Comparison of ENCODE assay signal across 8 mouse cellular contexts in genomic region chr9:124281448-124281791, GRCm38 (mm10). TPM values are rescaled to one million over a fixed set of nuclear protein-coding genes. Genes with fewer than 3 reads are reported as not detected.
DNase-seq lines count a peak whose midpoint lies in the region; ATAC-seq and TF ChIP-seq lines count a peak whose summit lies in the region.

No protein-coding gene starts in this region.

- peak overlapping the region; percentile 35 for H3K9ac ChIP-seq in liver, adult 2 months (ENCODE audit: low read depth, low read length)
- H3K9ac ChIP-seq in neural tube, embryonic 13.5 days: peak overlapping the region; percentile 79

- H3K9me3 ChIP-seq in neural tube, embryonic 13.5 days: peaks cover 14% of the 10 kb centered on the region

- H3K36me3 ChIP-seq in liver, adult 2 months (ENCODE audit: control insufficient read depth, insufficient read depth, low read length): peaks cover 3% of the 10 kb centered on the region; the same call in 1 of the 2 replicates
- peaks cover 18% of the 10 kb centered on the region for H3K36me3 ChIP-seq in neural tube, embryonic 13.5 days

- no peak for TF ChIP-seq CTCF in liver, adult 2 months (IDR thresholded peaks at IDR 0.05; ENCODE audit: low read depth, low read length)
- no peak for TF ChIP-seq CTCF in brain, embryonic 14.5 days (IDR thresholded peaks at IDR 0.05; ENCODE audit: borderline replicate concordance, extremely low read depth, insufficient read depth, insufficient read length)

- 6% methylated on average over 1 of the region's 1 CpGs for WGBS in liver, adult 2 months
- 11% methylated on average over 1 of the region's 1 CpGs for WGBS in neural tube, embryonic 13.5 days

- H3K79me2 ChIP-seq in liver, adult 2 months (ENCODE audit: control insufficient read depth, insufficient read depth, low read length): peaks cover 22% of the 10 kb centered on the region; the same call in 1 of the 2 replicates

- H3K4me2 ChIP-seq in neural tube, embryonic 13.5 days: peak overlapping the region; percentile 81

- peaks cover 15% of the 10 kb centered on the region; the same call in 1 of the 2 replicates for H3K4me1 ChIP-seq in liver, adult 2 months (ENCODE audit: control insufficient read depth, insufficient read depth, low read length)
- peaks cover 20% of the 10 kb centered on the region for H3K4me1 ChIP-seq in neural tube, embryonic 13.5 days (replicated peaks)

- ATAC-seq in neural tube, embryonic 13.5 days (ENCODE audit: low read depth): no peak

- 0 out of 2 replicates have a peak overlapping the region, but pooled peaks have one; percentile 5 for H3K27ac ChIP-seq in liver, adult 2 months (replicated peaks; ENCODE audit: insufficient read depth, low read depth, low read length)
- peak overlapping the region; percentile 81 for H3K27ac ChIP-seq in neural tube, embryonic 13.5 days (replicated peaks)

- H3K27me3 ChIP-seq in liver, adult 2 months (ENCODE audit: control insufficient read depth, insufficient read depth, low read length): no peaks in the 10 kb centered on the region
- H3K27me3 ChIP-seq in neural tube, embryonic 13.5 days: no peaks in the 10 kb centered on the region

- intact Hi-C loops in left cerebral cortex, postnatal 36 days (cut with DNase I): loop anchor here (5.0 kb wide), 1 partner anchor 146 kb away; no protein-coding TSS in a partner anchor
- intact Hi-C loops in gastrocnemius, postnatal 14 days (cut with DNase I; ENCODE audit: low total_unique reads): no loop called here

- DNase-seq in liver, adult 2 months (ENCODE audit: extremely low read depth, low read depth, low spot score): peak; percentile 53
- DNase-seq in liver: no peak
- peak; percentile 44 for DNase-seq in brain, embryonic 14.5 days (ENCODE audit: low read depth)
- DNase-seq in induced T-regulatory cell, adult 2 months (ENCODE audit: low read depth): peak; percentile 55
- no peak for DNase-seq in cerebellum, postnatal 36 days
- DNase-seq in left cerebral cortex, postnatal 36 days (ENCODE audit: low spot score in 2 of 2): no peak
- no peak for DNase-seq in gastrocnemius, postnatal 14 days

- H3K4me3 ChIP-seq in liver, adult 2 months (ENCODE audit: insufficient read depth, low read depth, low read length): peak overlapping the region; percentile 72
- peak overlapping the region; percentile 71 for H3K4me3 ChIP-seq in neural tube, embryonic 13.5 days

- no peak for TF ChIP-seq POLR2A in liver, adult 2 months (IDR thresholded peaks at IDR 0.05; ENCODE audit: extremely low read depth, insufficient read depth, low read length)
- no peak for TF ChIP-seq POLR2A in brain, embryonic 14.5 days (IDR thresholded peaks at IDR 0.05; ENCODE audit: borderline replicate concordance, extremely low read depth, insufficient read depth, insufficient read length, poor library complexity, severe bottlenecking)

RNA-seq across cellular contexts. Expression of gene 2010315B03Rik, which starts 31.1 kb away (rescaled TPM):
- 23.2 and 27.5 TPM in 2 replicates for total RNA-seq in liver, adult 2 months (2014; rRNA removed)
- polyA plus RNA-seq in liver, adult 2 months (2012; rRNA removed): 3.6 and 4.2 TPM in 2 replicates
- 11.0 and 12.2 TPM in 2 replicates for polyA plus RNA-seq in brain, embryonic 14.5 days (2012; rRNA removed)
- 9.2 and 9.4 TPM in 2 replicates for polyA plus RNA-seq in neural tube, embryonic 13.5 days (2015; fragmentation: Nextera tagmentation; extraction: Ambion mirVana)
- 10 to 100 TPM; 17.0 to 23.6 TPM for total RNA-seq in left cerebral cortex, postnatal 36 days (2021)
- total RNA-seq in gastrocnemius, postnatal 14 days (2021): 10 to 100 TPM in 1 of 2 experiments, 1 to 10 TPM in 1; 9.0 to 11.1 TPM

Comparison
In these comparisons a context has a peak if more than half of its experiments do, and no peak if none do; other contexts are left out.
1. DNase-seq: peak in liver, adult 2 months (single experiment), brain, embryonic 14.5 days (single experiment) and induced T-regulatory cell, adult 2 months (single experiment); none in liver (single experiment), cerebellum, postnatal 36 days (0 of 2), left cerebral cortex, postnatal 36 days (0 of 2) and gastrocnemius, postnatal 14 days (single experiment).